Mouse (Mus musculus) heart, embryonic 11.5 days (tissue): Measurements from ENCODE around the gene Olfr1162. TPM values are rescaled to one million over a fixed set of nuclear protein-coding genes. Genes with fewer than 3 reads are reported as not detected.

Experiments used
- polyA plus RNA-seq: library from polyadenylated mRNA; unstranded; fragments of >200 nt; fragmentation: Nextera tagmentation; extraction: Ambion mirVana; gene quantifications from 2 replicates; pipeline ENCODE4 v1.2.1, GENCODE M21; 2014

The Olfr1162 gene
- polyA plus RNA-seq, 1 experiment from 2014 or later: not detected

Other genes starting within 250 kb of the Olfr1162 start
- not detected in 2 replicates for gene Olfr1145, start 241.3 kb downstream of the Olfr1162 start, polyA plus RNA-seq
- not detected in 2 replicates for gene Olfr1148, start 220.6 kb downstream of the Olfr1162 start, polyA plus RNA-seq
- gene Olfr1150-ps1, start 207.1 kb downstream of the Olfr1162 start, polyA plus RNA-seq: not detected in 2 replicates
- gene Olfr1151, start 195.3 kb downstream of the Olfr1162 start, polyA plus RNA-seq: not detected in 2 replicates
- gene Olfr1152, start 184.6 kb downstream of the Olfr1162 start, polyA plus RNA-seq: not detected in 2 replicates
- not detected in 2 replicates for gene Olfr1153, start 156.2 kb downstream of the Olfr1162 start, polyA plus RNA-seq
- not detected in 2 replicates for gene Olfr1154, start 146.0 kb downstream of the Olfr1162 start, polyA plus RNA-seq
- gene Olfr1155, start 106.0 kb downstream of the Olfr1162 start, polyA plus RNA-seq: not detected in 2 replicates
- gene Olfr1156, start 98.0 kb downstream of the Olfr1162 start, polyA plus RNA-seq: not detected in 2 replicates
- not detected in 2 replicates for gene Olfr1157, start 82.8 kb downstream of the Olfr1162 start, polyA plus RNA-seq
- gene Olfr74, start 76.5 kb downstream of the Olfr1162 start, polyA plus RNA-seq: not detected in 2 replicates
- gene Olfr1158, start 61.0 kb downstream of the Olfr1162 start, polyA plus RNA-seq: not detected in 2 replicates
- gene Olfr1160, start 42.9 kb downstream of the Olfr1162 start, polyA plus RNA-seq: not detected in 2 replicates
- not detected in 2 replicates for gene Olfr1161, start 28.4 kb downstream of the Olfr1162 start, polyA plus RNA-seq
- gene Olfr73, start 13.4 kb downstream of the Olfr1162 start, polyA plus RNA-seq: not detected in 2 replicates
- gene Olfr1163, start 20.7 kb upstream of the Olfr1162 start, polyA plus RNA-seq: not detected in 2 replicates
- not detected in 2 replicates for gene Olfr1164, start 42.8 kb upstream of the Olfr1162 start, polyA plus RNA-seq
- gene Olfr1166, start 77.1 kb upstream of the Olfr1162 start, polyA plus RNA-seq: not detected in 2 replicates
- not detected in 2 replicates for gene Olfr1167, start 104.1 kb upstream of the Olfr1162 start, polyA plus RNA-seq
- gene Olfr1168, start 130.8 kb upstream of the Olfr1162 start, polyA plus RNA-seq: not detected in 2 replicates
- gene Olfr1170, start 177.2 kb upstream of the Olfr1162 start, polyA plus RNA-seq: not detected in 2 replicates
- gene Olfr1173, start 228.7 kb upstream of the Olfr1162 start, polyA plus RNA-seq: not detected in 2 replicates